Mouse (Mus musculus) adrenal gland, adult 8-10 months (tissue): ENCODE results near the gene Ly6c2. TPM values are rescaled to one million over a fixed set of nuclear protein-coding genes. Genes with fewer than 3 reads are reported as not detected.
"Not testable (repeated sequence)": the region's sequence is repeated elsewhere in the genome, so short reads cannot be mapped to it uniquely, and the experiment has no call there.

ENCODE experiments used
- DNase-seq: peaks from one replicate; pipeline ENCODE4 v3.0.0; 2022
- total RNA-seq, 4 experiments: library from RNA; stranded (reverse); gene quantifications; 2 replicates each; pipeline ENCODE4 v1.2.4; 2022

Gene Ly6c2
- total RNA-seq = 10 to 100 TPM in 1 of 4 experiments, 1 to 10 TPM in 3; 2.2 to 10.0 (median 3.1) TPM

- DNase-seq = not testable (repeated sequence)
Observed at GRCm38 (mm10) chr15:75111861-75112630, at the start of gene Ly6c2. TSS of gene Ly6c2 (minus strand) at chr15:75111970.

GRCm38 (mm10) chr15:75157646-75158045 lies 45.9 kb upstream of the Ly6c2 start:
- DNase-seq = no peak

DNA sequence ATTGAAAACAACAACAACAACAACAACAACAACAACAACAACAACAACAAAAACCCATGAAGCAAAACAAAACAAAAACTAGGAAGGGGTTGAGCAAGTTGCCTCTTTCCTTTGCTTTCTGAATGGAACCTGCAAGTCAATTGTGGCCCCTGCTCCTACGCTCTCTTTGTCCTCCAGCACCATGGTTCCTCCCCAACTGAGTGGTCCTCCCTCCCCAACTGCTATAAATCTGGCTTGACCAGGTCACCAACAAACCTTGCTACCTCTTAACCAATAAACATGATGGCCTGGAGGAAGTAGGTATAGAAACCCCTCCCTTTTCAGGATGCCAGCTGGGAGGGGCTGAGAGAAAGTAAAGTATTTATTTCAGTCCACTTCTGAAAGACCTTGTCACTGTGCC lies 43.2 kb upstream of the Ly6c2 start, which contains the start of gene Ly6g:
Gene Ly6g (plus strand): TSS at position 301 of the 400 bp plus-strand sequence.
- DNase-seq = no peak

- no peak for DNase-seq
Observed at GRCm38 (mm10) chr15:75153087-75153486, 41.3 kb upstream of the Ly6c2 start.

DNA sequence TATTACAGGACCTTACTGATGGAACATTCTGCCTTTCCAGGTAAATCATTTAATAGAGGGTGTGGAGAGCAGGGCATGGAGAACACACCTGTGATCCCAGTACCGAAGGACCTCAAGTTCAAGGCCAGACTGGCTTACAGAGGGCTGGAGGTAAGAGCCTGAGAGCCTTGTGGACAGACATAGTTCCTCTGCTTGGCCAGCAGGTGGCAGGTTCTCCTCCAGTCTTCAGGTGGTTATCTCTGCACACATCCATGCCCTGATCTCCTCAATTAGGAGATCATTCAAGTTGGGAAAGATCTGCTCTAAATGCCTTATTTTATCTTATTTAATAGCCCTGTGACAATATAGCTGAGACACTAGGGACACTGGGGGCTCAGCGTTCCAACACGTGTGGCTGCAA lies 32.0 kb upstream of the Ly6c2 start:
- DNase-seq = no peak

DNA sequence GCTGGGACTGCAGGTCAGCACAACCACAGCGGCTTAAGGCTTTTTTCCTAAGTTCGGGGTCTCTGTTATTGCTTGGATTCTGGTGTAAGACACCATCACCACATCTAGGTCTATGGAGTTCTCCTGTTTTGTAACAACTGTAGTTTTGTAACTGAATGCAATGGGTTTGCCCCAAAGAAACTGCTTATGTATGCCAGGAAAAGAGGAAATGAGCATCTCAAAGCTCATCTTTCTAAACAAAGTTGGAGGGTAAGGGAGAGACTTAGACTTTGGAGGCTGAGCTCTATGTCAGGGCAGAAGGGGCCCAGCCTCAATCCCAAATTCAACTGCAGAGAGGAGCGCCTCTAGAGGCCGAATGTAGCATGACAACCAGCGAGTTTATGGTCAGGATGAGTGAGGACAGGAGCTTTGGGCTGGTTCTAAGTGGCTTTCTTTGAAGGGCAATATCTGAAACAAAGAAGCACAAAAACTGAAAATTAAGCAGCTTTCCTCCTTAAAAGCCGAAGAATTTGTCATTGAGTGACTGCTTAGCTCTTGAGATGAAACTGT lies 30.1 kb upstream of the Ly6c2 start:
- DNase-seq = not testable (repeated sequence)

GRCm38 (mm10) chr15:75137739-75138138 lies 26.0 kb upstream of the Ly6c2 start:
- DNase-seq = not testable (repeated sequence)

DNA sequence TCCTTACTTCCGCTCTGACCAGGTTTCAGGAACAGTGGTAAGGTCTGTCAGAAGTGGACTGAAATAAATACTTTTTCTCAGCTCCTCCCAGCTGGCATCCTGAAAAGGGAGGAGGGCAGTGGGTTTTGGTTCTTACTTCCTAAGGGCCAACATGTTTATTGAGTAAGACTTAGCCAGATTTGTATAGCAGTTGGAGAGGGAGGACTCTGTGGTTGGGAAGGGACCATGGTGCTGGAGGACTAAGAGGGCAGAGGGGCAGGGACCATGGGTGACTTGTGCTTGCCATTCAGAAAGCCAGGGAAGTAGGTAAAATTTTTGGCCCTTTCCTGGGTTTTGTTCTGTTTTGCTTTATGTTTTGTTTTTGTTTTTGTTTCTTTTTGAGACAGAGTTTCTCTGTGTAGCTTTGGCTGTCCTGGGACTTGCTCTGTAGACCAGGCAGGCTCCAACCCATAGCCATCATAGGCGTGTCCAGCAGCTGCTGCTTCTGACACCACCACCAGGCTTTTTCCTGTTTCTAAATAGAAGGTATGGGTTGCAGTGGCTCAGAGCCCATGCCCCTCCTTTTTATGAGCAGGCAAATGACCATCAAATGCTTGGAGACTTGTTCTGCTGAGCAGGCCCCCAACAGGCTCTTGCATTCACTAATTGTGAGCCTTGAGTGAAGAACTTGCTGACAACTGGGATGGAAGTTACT lies 23.5 kb upstream of the Ly6c2 start:
- not testable (repeated sequence) for DNase-seq

DNA sequence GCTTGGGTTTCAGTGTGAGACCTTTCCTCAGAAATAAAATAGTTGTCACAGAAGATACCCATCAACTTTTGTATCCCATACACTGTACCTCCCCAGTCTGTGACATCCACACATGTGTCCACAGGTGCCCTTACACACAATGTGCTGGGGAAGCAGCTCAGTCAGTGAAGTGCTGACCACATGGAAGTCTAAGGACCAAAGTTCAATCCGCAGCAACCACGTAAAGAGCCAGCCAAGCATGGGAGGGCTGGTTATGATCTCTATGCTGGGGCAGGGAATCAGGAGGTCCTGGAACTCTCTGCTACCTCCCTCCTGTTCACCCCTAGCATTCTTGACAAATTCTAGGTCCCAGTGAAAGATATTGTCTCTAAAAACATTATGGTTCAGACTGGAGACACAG lies 20.6 kb upstream of the Ly6c2 start:
- not testable (repeated sequence) for DNase-seq

- DNase-seq = no peak
Observed at GRCm38 (mm10) chr15:75120066-75120465, 8.3 kb upstream of the Ly6c2 start.

DNA sequence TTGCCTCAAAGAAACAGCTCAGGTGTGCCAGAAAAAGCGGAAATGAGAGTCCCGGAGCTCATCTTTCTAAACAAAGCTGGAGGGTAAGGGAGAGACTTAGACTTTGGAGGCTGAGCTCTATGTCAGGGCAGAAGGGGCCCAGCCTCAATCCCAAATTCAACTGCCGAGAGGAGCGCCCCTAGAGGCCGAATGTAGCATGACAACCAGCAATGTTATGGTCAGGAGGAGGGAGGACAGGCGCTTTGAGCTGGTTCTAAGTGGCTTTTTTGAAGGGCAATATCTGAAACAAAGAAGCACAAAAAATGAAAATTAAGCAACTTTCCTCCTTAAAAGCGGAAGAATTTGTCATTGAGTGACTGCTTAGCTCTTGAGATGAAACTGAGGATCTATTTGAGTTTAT lies 7.0 kb upstream of the Ly6c2 start:
- DNase-seq = not testable (repeated sequence)

- DNase-seq = not testable (repeated sequence)
Observed at GRCm38 (mm10) chr15:75117481-75117880, 5.7 kb upstream of the Ly6c2 start.

DNA sequence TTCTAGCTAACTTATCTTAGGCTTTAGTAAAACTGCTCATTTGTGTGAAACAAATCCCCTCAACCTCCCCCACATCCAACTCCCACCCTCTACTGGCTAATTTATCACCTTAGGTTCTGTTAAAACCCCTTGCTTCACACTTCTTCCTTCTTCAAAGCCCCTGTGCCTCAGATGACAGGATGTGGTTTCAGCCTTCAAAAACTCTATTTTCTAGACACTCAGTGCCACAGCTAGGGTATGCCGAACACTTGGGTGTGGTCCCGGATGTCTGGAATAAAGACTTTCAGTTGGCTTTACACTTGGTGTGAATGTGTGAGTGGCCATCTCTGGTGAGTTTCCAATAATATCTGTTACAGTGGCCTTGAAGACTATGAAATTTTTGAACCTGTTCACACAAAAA lies 4.8 kb upstream of the Ly6c2 start:
- no peak for DNase-seq

DNA sequence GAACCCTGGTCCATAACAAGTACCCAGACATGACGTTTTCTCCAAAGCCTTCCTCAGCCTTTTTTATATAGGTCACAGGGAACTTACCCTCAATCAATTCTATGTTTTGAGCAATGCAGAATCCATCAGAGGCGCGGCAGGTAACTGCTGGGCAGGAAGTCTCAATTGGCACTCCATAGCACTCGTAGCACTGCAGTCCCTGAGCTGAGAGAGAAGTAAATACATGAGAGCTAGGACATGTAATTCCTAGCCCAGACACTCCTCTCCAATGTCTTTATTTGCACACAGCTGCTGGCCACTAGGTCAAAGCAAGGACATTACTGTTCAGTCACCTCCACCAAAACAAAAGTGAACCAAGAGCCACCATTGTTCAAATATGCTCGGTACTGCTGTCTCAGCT lies 1.3 kb downstream of the Ly6c2 start:
- not testable (repeated sequence) for DNase-seq

DNA sequence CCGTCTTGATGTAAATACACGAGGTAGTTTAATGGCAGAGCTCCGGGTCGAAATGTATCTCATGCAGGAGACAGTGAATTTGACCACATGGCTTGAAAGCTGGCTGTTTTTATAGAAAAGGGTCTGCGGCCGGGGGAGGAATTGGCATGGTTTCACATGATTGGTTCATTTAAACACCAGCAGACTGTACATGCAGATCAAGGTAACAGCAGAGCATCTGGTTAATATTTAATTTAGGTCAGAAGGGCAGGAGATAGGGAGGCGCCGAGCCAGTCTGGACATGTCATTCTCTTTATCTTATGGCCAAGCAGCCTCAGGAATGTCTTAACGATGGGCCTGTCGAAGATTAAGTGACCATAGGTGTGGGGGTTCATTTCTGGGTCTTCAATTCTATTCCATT lies 12.5 kb downstream of the Ly6c2 start:
- no peak for DNase-seq

GRCm38 (mm10) chr15:75088041-75088440 lies 23.7 kb downstream of the Ly6c2 start:
- not testable (repeated sequence) for DNase-seq

DNA sequence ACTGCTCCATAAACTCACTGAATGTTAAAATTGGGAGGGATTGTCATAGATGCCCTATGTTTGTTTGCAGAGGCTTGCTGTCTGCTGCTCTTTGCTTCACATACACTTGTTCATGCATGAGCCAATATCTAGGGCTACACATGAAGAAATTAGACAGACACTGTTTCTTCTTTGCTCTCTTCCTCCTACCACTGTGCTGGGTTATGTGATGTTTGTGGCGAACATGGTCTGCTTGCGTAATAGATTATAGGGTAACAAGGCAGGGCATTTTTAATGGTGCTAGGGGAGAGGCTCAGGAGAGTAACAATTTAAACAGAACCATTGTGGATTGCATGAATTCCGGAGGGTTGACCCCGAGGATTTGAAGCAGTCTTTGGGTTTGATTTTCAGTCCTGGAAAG lies 41.8 kb downstream of the Ly6c2 start:
- DNase-seq = no peak

DNA sequence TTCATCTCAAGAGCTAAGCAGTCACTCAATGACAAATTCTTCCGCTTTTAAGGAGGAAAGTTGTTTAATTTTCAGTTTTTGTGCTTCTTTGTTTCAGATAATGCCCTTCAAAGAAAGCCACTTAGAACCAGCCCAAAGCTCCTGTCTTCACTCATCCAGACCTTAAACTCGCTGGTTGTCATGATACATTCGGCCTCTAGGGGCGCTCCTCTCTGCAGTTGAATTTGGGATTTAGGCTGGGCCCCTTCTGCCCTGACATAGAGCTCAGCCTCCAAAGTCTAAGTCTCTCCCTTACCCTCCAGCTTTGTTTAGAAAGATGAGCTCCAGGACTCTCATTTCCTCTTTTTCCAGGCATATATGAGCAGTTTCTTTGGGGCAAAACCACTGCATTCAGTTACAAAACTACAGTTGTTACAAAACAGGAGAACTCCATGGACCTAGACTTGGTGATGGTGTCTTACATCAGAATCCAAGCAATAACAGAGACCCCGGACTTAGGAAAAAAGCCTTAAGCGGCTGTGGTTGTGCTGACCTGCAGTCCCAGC lies 49.7 kb downstream of the Ly6c2 start:
- DNase-seq = peak; percentile 23

GRCm38 (mm10) chr15:75060505-75060904 lies 51.3 kb downstream of the Ly6c2 start:
- no peak for DNase-seq
